Mouse (Mus musculus) midbrain, embryonic 11.5 days (tissue): ENCODE results near the gene Cklf. TPM values are rescaled to one million over a fixed set of nuclear protein-coding genes. Genes with fewer than 3 reads are reported as not detected.
"Not testable (repeated sequence)": the region's sequence is repeated elsewhere in the genome, so short reads cannot be mapped to it uniquely, and the experiment has no call there.

Experiments used
- ATAC-seq: fragments of 200-750 bp; cut with Nextera tagmentation; 2 replicates; pipeline ENCODE4 v1.8.0; 2017; ENCODE audit warnings: moderate TSS enrichment, moderate library complexity; ENCODE audit not compliant: low FRiP score
- DNase-seq: peaks from one replicate; pipeline ENCODE4 v3.0.0; 2015; ENCODE audit warnings: low spot score; ENCODE audit errors: missing footprints
- H3K27ac ChIP-seq: fragments of 300-500 bp; sonication (generic); 2 replicates; pipeline ENCODE4 v1.5.1; 2014; ENCODE audit warnings: low read depth, low read length
- H3K27me3 ChIP-seq: fragments of 300-500 bp; sonication (generic); 2 replicates; pipeline ENCODE4 v1.6.1; 2014; ENCODE audit warnings: mild to moderate bottlenecking, low read length, moderate library complexity, mixed read lengths; ENCODE audit not compliant: control insufficient read depth, insufficient read depth
- H3K36me3 ChIP-seq: fragments of 300-500 bp; sonication (generic); 2 replicates; pipeline ENCODE4 v1.6.1; 2014; ENCODE audit warnings: mild to moderate bottlenecking, low read length, moderate library complexity, mixed read lengths; ENCODE audit not compliant: control insufficient read depth, insufficient read depth
- H3K4me1 ChIP-seq: fragments of 300-500 bp; sonication (generic); 2 replicates; pipeline ENCODE4 v1.6.1; 2014; ENCODE audit warnings: low read length; ENCODE audit not compliant: control insufficient read depth, insufficient read depth
- H3K4me2 ChIP-seq: fragments of 300-500 bp; sonication (generic); 2 replicates; pipeline ENCODE4 v1.6.1; 2014; ENCODE audit warnings: mild to moderate bottlenecking, moderate library complexity
- H3K4me3 ChIP-seq: fragments of 300-500 bp; sonication (generic); 2 replicates; pipeline ENCODE4 v1.5.1; 2014; ENCODE audit warnings: low read depth, low read length
- H3K9ac ChIP-seq: fragments of 300-500 bp; sonication (generic); 2 replicates; pipeline ENCODE4 v1.6.1; 2014; ENCODE audit warnings: low read length
- H3K9me3 ChIP-seq: fragments of 300-500 bp; sonication (generic); 2 replicates; pipeline ENCODE4 v1.6.1; 2016; ENCODE audit warnings: low read length; ENCODE audit not compliant: control insufficient read depth
- WGBS: fragments of 180-500 bp; shearing (Covaris S2); extraction: QIAGEN DNeasy Blood & Tissue Kit; methylation state at CpG from one replicate; pipeline ENCODE4 v1.1.7; 2014; 5-methylcytosine and 5-hydroxymethylcytosine counted together
- polyA plus RNA-seq: library from polyadenylated mRNA; unstranded; fragments of >200 nt; fragmentation: Nextera tagmentation; extraction: Ambion mirVana; gene quantifications from 2 replicates; pipeline ENCODE4 v1.2.1, GENCODE M21; 2014

The Cklf gene
- polyA plus RNA-seq, 1 experiment from 2014 or later: 35.0 TPM

DNA sequence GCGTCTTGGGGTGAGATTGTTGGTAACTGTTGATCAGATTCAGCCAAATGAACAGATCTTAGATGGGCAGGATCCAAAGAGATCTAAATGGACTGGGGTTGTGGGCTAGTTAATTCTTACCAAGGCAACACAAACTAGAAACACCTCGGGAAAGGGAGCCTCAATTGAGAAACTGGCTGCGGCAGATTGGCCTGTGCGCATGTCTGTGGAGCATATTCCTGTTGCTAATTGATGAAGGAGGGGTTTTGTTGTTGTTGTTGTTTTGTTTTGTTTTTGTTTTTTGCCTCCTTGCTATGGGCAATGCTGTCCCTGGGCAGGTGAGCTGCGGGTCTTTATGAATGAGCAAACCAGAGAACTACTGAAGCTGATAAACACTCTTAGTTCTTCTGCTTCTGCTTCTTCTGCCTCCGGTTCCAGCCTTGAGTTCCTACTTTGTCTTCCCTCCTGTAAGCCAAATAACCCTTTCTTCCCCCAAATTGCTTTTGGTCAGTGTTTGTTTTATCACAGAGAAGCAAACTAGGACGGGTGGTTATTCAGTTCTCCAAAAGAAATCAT, 1.1 kb upstream of the Cklf start:
- Histone ChIP-seq H3K9me3 (no peaks in the 10 kb centered on the region), H3K4me1 (peaks cover 9% of the 10 kb centered on the region; the same call in 1 of the 2 replicates), H3K27me3 (no peaks in the 10 kb centered on the region), H3K9ac (no peak overlapping the region), H3K36me3 (peaks cover 3% of the 10 kb centered on the region; the same call in 1 of the 2 replicates), H3K4me3 (no peak overlapping the region), H3K27ac (no peak overlapping the region), H3K4me2 (no peak overlapping the region)
- ATAC-seq: no peak
- DNase-seq: no peak
- 84% methylated on average over 7 of the region's 7 CpGs for WGBS

GRCm38 (mm10) chr8:104251461-104251860, 800 bp downstream of the Cklf start:
- H3K27ac ChIP-seq: no peak overlapping the region

GRCm38 (mm10) chr8:104253016-104253415, 2.4 kb downstream of the Cklf start:
- WGBS: 86% methylated on average over 3 of the region's 3 CpGs
- DNase-seq: no peak
- H3K27ac ChIP-seq: no peak overlapping the region

More at GRCm38 (mm10) chr8:104251461-104251860, 800 bp downstream of the Cklf start:
- Histone ChIP-seq H3K4me2 (peak overlapping the region; percentile 77), H3K4me3 (peak overlapping the region; percentile 59), H3K9me3 (no peaks in the 10 kb centered on the region), H3K9ac (peak overlapping the region; percentile 84), H3K36me3 (no peaks in the 10 kb centered on the region), H3K4me1 (peaks cover 9% of the 10 kb centered on the region; the same call in 1 of the 2 replicates), H3K27me3 (no peaks in the 10 kb centered on the region)
- under 1% methylated on average over 7 of the region's 7 CpGs for WGBS
- DNase-seq (no peak), ATAC-seq (peak; percentile 15; the same call in 1 of the 2 replicates)

DNA sequence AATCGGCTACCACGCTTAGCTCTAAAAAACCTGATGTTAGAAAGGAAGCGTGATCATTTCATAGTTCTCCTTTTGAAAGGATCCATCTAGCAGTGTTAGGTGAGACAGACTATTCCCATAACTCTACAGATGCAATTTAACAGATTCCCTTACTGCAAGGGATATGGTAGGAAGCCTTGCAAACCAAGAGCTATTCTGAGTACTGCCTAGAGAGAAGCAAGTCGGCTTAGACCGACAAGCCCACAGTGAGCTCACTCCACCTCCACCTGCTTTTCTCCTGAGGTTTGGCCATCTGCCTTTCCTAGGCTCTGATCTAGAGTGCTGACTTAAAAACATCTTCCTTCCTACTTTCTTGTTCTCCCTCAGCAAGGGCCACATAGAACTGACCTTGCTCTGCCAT, 11.1 kb downstream of the Cklf start:
- not testable (repeated sequence) for ATAC-seq, H3K4me3 ChIP-seq, H3K9me3 ChIP-seq, H3K27me3 ChIP-seq, H3K9ac ChIP-seq, H3K27ac ChIP-seq, H3K4me1 ChIP-seq, H3K4me2 ChIP-seq, DNase-seq
- WGBS: 96% methylated on average over 5 of the region's 5 CpGs
- H3K36me3 ChIP-seq: peaks cover 18% of the 10 kb centered on the region

More at GRCm38 (mm10) chr8:104253016-104253415, 2.4 kb downstream of the Cklf start:
- Histone ChIP-seq H3K36me3 (peaks cover 1% of the 10 kb centered on the region; the same call in 1 of the 2 replicates), H3K4me1 (peaks cover 5% of the 10 kb centered on the region; the same call in 1 of the 2 replicates), H3K4me2 (no peak overlapping the region), H3K9me3 (no peaks in the 10 kb centered on the region), H3K27me3 (no peaks in the 10 kb centered on the region), H3K9ac (no peak overlapping the region), H3K4me3 (no peak overlapping the region)
- ATAC-seq: no peak

GRCm38 (mm10) chr8:104264271-104264935, 13.7 kb downstream of the Cklf start:
- H3K27me3 ChIP-seq, H3K4me3 ChIP-seq, H3K9me3 ChIP-seq, DNase-seq, H3K4me2 ChIP-seq, H3K36me3 ChIP-seq, H3K4me1 ChIP-seq, H3K9ac ChIP-seq, ATAC-seq, H3K27ac ChIP-seq: not testable (repeated sequence)
- WGBS: 97% methylated on average over 22 of the region's 22 CpGs

DNA sequence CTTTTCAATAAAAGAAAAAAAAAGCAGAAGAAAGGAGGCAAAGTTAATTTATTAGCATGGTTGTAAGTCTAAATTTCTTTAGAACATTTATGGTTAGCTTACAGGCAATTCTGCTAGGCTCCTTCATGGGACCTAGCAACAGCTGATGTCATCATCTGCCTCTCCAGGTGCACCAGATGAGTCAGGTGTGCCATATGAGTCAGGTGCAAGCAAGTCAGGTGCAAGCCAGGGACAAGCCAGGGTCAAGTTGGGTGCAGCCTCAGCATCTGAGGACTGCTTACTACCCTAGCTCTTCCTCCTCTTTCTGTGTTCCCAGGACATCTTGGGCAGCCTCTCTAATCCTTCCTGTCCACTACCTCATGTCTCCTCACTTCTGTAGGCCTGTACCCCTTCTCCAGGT, 17.7 kb downstream of the Cklf start:
- no peak overlapping the region for H3K4me3 ChIP-seq
- no peak for ATAC-seq
- no peaks in the 10 kb centered on the region for H3K9me3 ChIP-seq
- peaks cover 6% of the 10 kb centered on the region for H3K36me3 ChIP-seq
- no peaks in the 10 kb centered on the region for H3K4me1 ChIP-seq
- no peak overlapping the region for H3K9ac ChIP-seq
- no peak overlapping the region for H3K4me2 ChIP-seq
- no peaks in the 10 kb centered on the region for H3K27me3 ChIP-seq
- H3K27ac ChIP-seq: no peak overlapping the region
- DNase-seq: no peak

- 88% methylated on average over 6 of the region's 6 CpGs for WGBS
- Histone ChIP-seq H3K27me3 (no peaks in the 10 kb centered on the region), H3K36me3 (no peaks in the 10 kb centered on the region; the same call in 1 of the 2 replicates), H3K4me3 (no peak overlapping the region), H3K9me3 (no peaks in the 10 kb centered on the region), H3K9ac (no peak overlapping the region), H3K4me2 (no peak overlapping the region), H3K27ac (no peak overlapping the region), H3K4me1 (no peaks in the 10 kb centered on the region)
- ATAC-seq (no peak), DNase-seq (peak; percentile 59)
These were observed 18.3 kb downstream of the Cklf start for GRCm38 (mm10) chr8:104268937-104269440.

DNA sequence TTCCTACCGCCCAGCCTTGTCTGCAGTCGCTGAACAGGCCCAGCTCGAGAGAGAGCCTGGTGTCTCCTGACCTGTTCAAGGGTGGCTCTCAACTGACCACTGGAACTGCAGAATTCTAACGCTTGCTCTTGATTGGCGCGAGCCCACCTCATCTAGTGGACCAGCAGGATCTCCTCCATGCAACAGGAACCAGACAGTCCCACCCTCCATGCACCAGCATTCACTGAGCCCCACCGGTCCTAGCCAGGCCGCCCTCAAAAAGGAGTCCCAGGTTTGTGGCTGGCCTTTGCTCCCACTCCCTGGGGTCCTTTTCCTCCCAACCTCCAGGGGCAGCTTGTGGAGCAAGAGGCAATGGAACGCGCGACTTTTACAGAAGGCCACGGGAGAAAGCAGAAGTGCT, 42.4 kb downstream of the Cklf start, which contains the start of gene Cmtm2a:
Gene Cmtm2a, minus strand, starts transcription at position 101 of the 400 bp plus-strand sequence.
- 92% methylated on average over 12 of the region's 12 CpGs for WGBS
- H3K27me3 ChIP-seq, H3K4me3 ChIP-seq, DNase-seq, H3K9me3 ChIP-seq, H3K4me2 ChIP-seq, H3K4me1 ChIP-seq, H3K27ac ChIP-seq, H3K36me3 ChIP-seq, ATAC-seq, H3K9ac ChIP-seq: not testable (repeated sequence)

- ATAC-seq (no peak), DNase-seq (no peak)
- Histone ChIP-seq H3K27ac (no peak overlapping the region), H3K4me1 (no peaks in the 10 kb centered on the region; the same call in 1 of the 2 replicates), H3K4me2 (no peak overlapping the region), H3K9ac (no peak overlapping the region), H3K4me3 (no peak overlapping the region), H3K36me3 (no peaks in the 10 kb centered on the region), H3K9me3 (no peaks in the 10 kb centered on the region), H3K27me3 (no peaks in the 10 kb centered on the region)
- WGBS: 97% methylated on average over 1 of the region's 1 CpGs
These were observed 43.7 kb downstream of the Cklf start for GRCm38 (mm10) chr8:104294396-104294795.
